In genomic region chr17:27249073-27249472, GRCm38 (mm10) we compare ENCODE assay signal across 12 mouse cellular contexts.
"Had no signal": no experiment of that assay in that cellular context is flagged by ENCODE, and none has a peak within 500 bp of the region (broad histone marks: within the 10 kb centered on the region; RNA-seq: fewer than 3 reads in every experiment).

No protein-coding gene starts in this region.

- H3K27ac ChIP-seq: limb, embryonic 13.5 days; liver, embryonic 14.5 days; midbrain, embryonic 13.5 days; neural tube, embryonic 15.5 days had no signal

- DNase-seq: kidney, adult 8-10 months; kidney, postnatal 25 days; layer of hippocampus, postnatal 36 days; lung, adult 18-20 months; lung, postnatal 36 days; retina, postnatal 1 day; thymus, postnatal 4 days had no signal

- H3K4me3 ChIP-seq: limb, embryonic 13.5 days; midbrain, embryonic 13.5 days; myocyte; neural tube, embryonic 15.5 days had no signal
